Comparison of ENCODE assay signal across 8 mouse cellular contexts in the genomic region with DNA sequence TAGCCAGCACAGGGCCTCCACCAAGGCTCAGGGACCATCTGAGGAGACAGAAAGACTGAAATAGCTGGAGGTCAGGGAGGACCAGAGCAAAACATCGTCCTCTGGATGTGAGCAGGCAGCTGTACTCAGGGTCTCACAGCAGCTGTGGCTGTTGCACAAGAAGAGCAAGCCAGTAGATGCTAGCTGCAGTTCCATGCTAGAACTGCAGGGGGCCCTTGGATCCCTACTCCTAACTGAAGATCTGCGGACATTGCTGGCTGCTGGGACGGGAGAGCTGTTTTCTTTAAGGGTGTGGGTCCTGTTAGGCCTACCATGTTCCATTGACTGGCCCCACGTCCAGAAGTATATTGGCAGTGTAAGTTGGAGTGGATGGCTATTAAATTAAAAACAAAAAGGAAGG.
DNase-seq lines count a peak whose midpoint lies in the region; ATAC-seq and TF ChIP-seq lines count a peak whose summit lies in the region.

No protein-coding gene starts in this region.

- DNase-seq in forebrain, postnatal 0 days, result no peak
- DNase-seq in B cell, adult 2 months, result peak; percentile 72 to 76
- DNase-seq in c-Kit-positive CD71-negative TER-119-negative erythroid progenitor cells, embryonic 14.5 days (ENCODE audit: low read depth), result peak; percentile 14
- DNase-seq in heart, postnatal 25 days (ENCODE audit: low spot score), result peak; percentile 8
- DNase-seq in lung, postnatal 10 days, result peak; percentile 83
- DNase-seq in thymus, adult 18-20 months, result peak; percentile 5 to 11
- DNase-seq in left cerebral cortex, adult 11 months (ENCODE audit: low spot score), result no peak

- peak; percentile 54 for TF ChIP-seq CTCF in forebrain, postnatal 0 days (IDR thresholded peaks at IDR 0.05; ENCODE audit: low read depth)

- no peaks in the 10 kb centered on the region; the same call in 1 of the 2 replicates for H3K4me1 ChIP-seq in forebrain, postnatal 0 days (ENCODE audit: insufficient read depth)
- no peaks in the 10 kb centered on the region for H3K4me1 ChIP-seq in forebrain, embryonic 15.5 days

- H3K27me3 ChIP-seq in forebrain, postnatal 0 days (ENCODE audit: insufficient read depth, low read length), result no peaks in the 10 kb centered on the region
- H3K27me3 ChIP-seq in forebrain, embryonic 15.5 days, result no peaks in the 10 kb centered on the region

- intact Hi-C loops in heart, postnatal 25 days (cut with DNase I), result no loop called here

- H3K36me3 ChIP-seq in forebrain, postnatal 0 days (ENCODE audit: insufficient read depth), result no peaks in the 10 kb centered on the region
- H3K36me3 ChIP-seq in forebrain, embryonic 15.5 days, result no peaks in the 10 kb centered on the region

- no peaks in the 10 kb centered on the region for H3K9me3 ChIP-seq in forebrain, postnatal 0 days (ENCODE audit: low read length)
- 0 out of 2 replicates have a peak, but pooled peaks cover 4% of the 10 kb centered on the region for H3K9me3 ChIP-seq in forebrain, embryonic 15.5 days

- ATAC-seq in forebrain, postnatal 0 days, result no peak
- ATAC-seq in forebrain, embryonic 15.5 days (replicated peaks), result no peak

- no peak overlapping the region for H3K9ac ChIP-seq in forebrain, postnatal 0 days
- H3K9ac ChIP-seq in forebrain, embryonic 15.5 days (replicated peaks), result no peak overlapping the region

- no peak overlapping the region for H3K27ac ChIP-seq in forebrain, postnatal 0 days (ENCODE audit: low read depth, low read length)
- no peak overlapping the region for H3K27ac ChIP-seq in forebrain, embryonic 15.5 days (replicated peaks)

- H3K4me3 ChIP-seq in forebrain, postnatal 0 days (ENCODE audit: low read depth, low read length), result no peak overlapping the region
- no peak overlapping the region for H3K4me3 ChIP-seq in forebrain, embryonic 15.5 days

- WGBS in forebrain, postnatal 0 days, result 78% methylated on average over 4 of the region's 4 CpGs
- 75% methylated on average over 4 of the region's 4 CpGs for WGBS in forebrain, embryonic 15.5 days

- no peak overlapping the region for H3K4me2 ChIP-seq in forebrain, postnatal 0 days (ENCODE audit: low read depth)
- H3K4me2 ChIP-seq in forebrain, embryonic 15.5 days (replicated peaks), result no peak overlapping the region

Comparison
In these comparisons a context has a peak if more than half of its experiments do, and no peak if none do; other contexts are left out.
1. DNase-seq: peak in B cell, adult 2 months (2 of 2), c-Kit-positive CD71-negative TER-119-negative erythroid progenitor cells, embryonic 14.5 days (single experiment), heart, postnatal 25 days (single experiment), lung, postnatal 10 days (single experiment) and thymus, adult 18-20 months (2 of 2); none in forebrain, postnatal 0 days (single experiment) and left cerebral cortex, adult 11 months (single experiment).